Mouse (Mus musculus) heart, adult 18-20 months (tissue): ENCODE data around the gene Abhd17c. TPM values are rescaled to one million over a fixed set of nuclear protein-coding genes. Genes with fewer than 3 reads are reported as not detected.
"Not testable (repeated sequence)": the region's sequence is repeated elsewhere in the genome, so short reads cannot be mapped to it uniquely, and the experiment has no call there.

Experiments used
- DNase-seq, 2 experiments: peaks; one replicate each; pipeline ENCODE4 v3.0.0; 2021 to 2022; ENCODE audit warnings: mixed read lengths in 1 of 2
- long read RNA-seq, 2 experiments: library from polyadenylated mRNA; stranded (forward); transcript quantifications; one replicate each; pipeline ENCODE4 v2.0.0; 2021
- total RNA-seq, 2 experiments: library from RNA; stranded (reverse); gene quantifications; 2 replicates each; pipeline ENCODE4 v1.2.3; 2021

Gene Abhd17c
- total RNA-seq, result 10 to 100 TPM; 29.8 to 35.7 TPM
- long read RNA-seq, experiment 1, transcript Abhd17c-201 (3 exons, 2,238 nt), result major isoform, 59 of 67 reads
- long read RNA-seq, experiment 1, partial matches to known transcripts, result 5 of 67 reads
- long read RNA-seq, experiment 1, other reads (novel, unspliced or antisense), result 3 of 67 reads
- long read RNA-seq, experiment 2, transcript Abhd17c-201 (3 exons, 2,238 nt), result major isoform, 23 of 25 reads
- long read RNA-seq, experiment 2, partial matches to known transcripts, result 0 of 25 reads
- long read RNA-seq, experiment 2, other reads (novel, unspliced or antisense), result 2 of 25 reads

DNA sequence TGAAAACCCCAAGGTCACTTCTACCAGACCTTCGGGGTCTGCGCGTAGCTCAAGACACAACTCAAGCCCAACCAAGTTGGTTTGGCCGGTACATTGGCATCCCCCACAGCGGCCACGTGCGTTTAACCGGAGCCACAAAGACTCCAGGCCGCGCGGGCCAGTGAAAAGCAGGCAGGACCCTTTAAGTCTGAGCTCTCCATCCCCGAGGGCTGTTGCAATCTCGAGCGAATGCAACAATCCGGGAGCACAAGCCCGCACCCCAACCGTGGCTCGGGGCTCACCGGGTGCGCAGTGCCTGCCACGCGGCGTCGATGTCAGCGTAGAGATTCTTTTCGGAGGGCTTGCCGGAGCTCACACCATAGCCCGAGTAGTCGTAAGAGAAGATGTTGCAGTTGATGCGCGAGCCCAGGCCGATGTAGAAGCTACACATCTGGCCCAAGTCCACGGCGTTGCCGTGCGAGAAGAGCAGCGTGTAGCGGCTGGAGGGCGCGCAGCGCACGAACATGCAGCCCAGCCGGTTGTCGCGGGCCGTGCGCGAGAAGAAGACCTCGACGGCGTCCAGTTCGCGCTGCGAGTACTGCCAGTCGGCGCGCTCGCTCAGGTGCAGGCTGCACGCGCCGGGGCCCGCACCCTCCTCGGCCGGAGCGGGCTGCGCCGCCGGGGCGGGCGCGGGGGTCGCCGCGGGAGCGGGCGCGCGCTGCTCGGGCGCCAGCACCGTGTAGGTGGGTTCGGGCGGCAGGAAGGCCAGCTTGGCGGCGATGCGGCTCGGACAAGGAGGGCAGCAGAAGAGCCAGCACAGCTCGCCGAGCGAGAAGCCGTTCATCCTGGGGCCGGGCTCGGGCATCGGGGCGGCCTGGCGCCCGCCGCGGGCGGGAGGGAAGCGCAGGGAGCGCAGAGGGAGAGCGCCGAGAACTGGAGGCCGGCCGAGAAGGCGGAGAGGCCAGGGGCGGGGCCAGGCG lies at the start of gene Abhd17c:
Abhd17c (minus strand) TSS at position 893 of the 959 bp plus-strand sequence.
- DNase-seq, result peak; percentile 41 to 62

GRCm38 (mm10) chr7:84197208-84197860 lies 45.6 kb upstream of the Abhd17c start:
- no peak for DNase-seq

DNA sequence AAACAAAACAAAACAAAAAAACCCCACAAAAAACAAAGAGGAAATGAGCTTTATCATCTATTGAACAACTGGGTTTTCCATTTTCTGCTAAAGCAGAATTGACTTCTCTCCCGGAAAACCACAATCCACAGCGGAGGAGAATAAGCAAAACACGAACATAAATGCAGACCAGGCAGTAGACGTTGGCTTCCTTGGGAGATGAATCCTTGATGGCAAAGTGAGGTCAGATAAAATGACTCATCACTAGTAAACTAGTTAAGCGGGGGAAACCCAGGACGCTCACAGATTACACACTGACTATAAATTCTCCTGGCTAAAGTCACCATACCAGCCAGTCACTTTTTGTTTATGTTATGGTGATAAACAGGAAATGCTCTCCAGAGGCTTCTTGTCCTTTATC lies 44.5 kb upstream of the Abhd17c start:
- DNase-seq, result no peak

GRCm38 (mm10) chr7:84192256-84192655 lies 40.6 kb upstream of the Abhd17c start:
- DNase-seq, result no peak

GRCm38 (mm10) chr7:84191476-84191875 lies 39.8 kb upstream of the Abhd17c start:
- no peak for DNase-seq

- no peak for DNase-seq
These were observed 36.5 kb upstream of the Abhd17c start for GRCm38 (mm10) chr7:84188196-84188595.

DNA sequence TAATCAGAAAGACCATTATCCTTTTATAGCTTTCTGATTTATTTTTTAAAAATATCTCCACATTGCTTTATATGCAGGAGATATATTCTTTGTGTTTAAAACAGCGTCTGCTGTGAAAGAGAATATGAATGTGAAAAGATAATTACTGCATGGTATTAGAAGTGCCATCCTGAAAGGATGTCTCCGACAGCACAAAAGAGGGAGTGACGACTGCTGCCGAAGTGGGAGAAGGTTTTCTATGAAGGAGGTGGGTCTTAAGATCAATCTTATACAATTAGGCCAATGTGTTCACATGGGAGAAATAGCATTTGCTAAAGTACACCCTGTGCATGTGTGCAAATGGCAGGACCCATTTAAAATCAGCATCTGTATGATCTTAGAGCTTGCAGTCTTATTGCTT lies 33.5 kb upstream of the Abhd17c start:
- DNase-seq, result no peak

DNA sequence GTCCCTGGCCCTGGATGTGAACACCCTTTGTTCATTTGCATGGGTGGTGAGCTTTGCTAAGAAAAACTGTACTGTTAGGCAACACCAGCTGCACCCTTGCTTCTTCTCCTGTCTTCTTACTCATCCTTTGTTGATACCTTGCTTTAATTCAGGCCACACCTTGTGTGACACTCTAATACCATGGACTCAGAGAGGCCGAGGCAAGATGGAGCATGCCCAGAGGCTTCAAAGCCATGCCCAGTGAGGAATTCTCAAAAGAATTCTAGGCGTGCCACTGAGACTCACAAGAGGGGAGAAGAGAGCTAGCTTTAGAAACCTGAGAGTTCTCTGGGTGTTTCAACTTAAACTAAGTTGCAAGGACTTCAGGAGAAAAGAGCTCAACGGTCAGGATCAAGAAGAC lies 33.0 kb upstream of the Abhd17c start:
- no peak for DNase-seq

GRCm38 (mm10) chr7:84178809-84179208 lies 27.1 kb upstream of the Abhd17c start:
- DNase-seq, result not testable (repeated sequence)

DNA sequence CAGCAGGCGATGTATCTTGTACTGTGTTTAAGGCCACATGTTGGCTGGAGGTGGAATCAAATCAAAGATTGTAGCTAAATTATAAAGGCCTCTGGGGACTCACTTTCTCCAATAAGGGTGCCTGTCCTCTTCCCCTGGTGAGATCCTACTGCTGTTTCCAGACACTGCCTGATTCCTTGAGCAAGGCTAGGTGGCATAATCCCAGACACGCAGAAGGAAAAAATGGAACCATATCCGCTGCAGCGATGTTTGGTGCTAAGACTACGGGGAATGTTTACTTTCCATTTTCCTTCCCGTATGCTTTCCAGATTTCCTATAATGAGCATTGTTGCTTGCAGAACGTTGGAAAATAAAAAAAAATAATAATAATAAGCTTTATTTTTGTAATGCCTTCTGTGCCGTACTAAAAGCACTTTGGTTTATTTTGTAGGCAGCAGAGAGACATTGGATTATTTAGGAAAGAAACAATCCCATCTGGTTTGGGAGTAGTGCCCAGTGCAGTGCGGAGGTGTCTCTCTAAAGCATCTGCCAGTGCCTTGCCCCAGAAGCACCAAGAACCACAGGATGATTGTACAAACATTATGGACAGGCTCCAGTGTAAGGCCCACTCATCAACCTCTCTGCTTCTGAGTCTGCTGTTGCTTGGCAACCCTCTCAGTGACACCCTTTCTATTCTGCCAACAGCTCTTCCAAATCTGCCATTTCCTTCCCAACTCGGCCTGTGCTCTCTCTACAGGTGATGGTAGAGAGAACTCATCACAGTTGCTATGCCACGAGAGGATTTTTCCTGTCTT lies 23.2 kb upstream of the Abhd17c start:
- no peak for DNase-seq

DNA sequence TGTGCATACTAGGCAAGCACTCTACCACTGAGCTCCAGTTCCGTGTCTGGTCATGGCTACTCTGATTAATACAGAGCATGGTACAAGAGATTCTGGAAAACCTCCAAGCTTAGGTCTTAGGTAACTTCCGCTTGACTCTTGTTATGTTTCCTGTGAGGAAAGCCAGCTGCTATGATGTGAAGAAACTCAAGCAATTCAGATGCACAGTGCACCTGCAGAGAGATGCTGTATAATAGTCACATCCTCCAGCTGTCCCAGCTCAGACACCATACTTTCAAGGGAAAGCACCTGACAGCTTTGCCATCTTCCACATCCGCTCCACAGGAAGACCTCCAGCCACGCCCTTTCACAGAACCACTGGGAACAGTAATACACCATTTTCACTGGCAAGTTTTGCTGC lies 21.7 kb upstream of the Abhd17c start:
- no peak for DNase-seq

DNA sequence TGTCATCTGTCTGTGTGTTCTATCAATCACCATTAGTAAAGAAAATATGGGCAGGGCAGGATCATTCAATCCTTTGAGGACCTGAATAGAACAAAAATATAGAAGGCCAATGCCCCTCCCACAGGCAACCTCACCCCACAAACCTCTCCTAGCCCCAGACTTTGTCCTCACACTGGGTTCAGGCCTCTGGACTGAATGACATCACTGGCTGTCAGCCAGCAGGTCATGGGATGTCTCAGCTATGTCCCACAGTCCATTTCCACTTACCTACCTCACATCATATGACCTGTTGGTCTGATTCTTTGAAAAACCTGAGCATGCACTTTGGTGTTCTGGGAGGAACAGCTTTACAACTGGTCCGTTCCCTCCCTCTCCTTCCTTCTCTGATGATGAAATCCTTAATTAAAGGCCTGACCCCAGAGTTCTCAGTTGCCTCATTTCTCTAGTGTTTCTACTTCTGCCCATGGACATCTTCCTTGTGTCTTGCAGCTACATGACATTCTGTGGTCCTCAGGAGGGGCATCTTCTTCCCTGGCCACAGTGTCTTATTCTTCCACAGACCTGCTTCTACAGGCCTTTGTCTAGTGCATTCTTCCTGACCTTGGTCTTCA lies 19.6 kb upstream of the Abhd17c start:
- DNase-seq, result no peak

GRCm38 (mm10) chr7:84168355-84168754 lies 16.7 kb upstream of the Abhd17c start:
- no peak for DNase-seq

DNA sequence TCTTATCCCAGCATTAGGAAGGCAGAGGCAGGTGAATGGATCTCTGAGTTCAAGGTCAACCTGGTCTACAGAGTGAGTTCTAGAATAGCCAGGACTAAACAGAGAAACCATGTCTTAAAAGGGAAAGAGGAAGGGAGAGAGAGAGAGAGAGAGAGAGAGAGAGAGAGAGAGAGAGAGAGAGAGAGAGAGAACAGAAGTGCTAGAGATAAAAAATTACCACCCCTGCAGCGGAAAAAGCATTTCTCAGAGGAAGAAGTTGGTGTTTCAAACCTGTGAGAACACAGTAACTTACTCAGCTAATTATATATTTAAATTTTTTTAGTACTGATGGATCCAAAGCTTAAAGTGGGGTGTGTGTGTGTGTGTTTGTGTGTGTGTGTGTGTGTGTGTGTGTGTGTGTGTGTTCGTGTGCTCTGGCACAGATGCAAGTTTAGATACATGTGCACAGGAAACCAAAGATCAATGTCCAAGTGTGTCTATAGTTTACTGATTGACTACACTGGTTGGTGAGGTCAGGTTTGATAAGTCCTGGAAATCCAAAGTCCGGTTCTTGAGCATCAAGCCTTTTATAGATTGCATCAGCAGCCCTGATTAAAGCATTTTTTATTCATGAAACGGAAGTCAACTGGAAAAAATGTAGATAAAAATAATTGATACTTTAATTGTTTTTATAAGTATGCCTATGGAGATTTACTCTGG lies 15.2 kb upstream of the Abhd17c start:
- no peak for DNase-seq

- no peak for DNase-seq
These were observed 14.3 kb upstream of the Abhd17c start for GRCm38 (mm10) chr7:84166007-84166406.

- no peak for DNase-seq
These were observed 13.6 kb upstream of the Abhd17c start for GRCm38 (mm10) chr7:84165288-84165687.

- DNase-seq, result no peak
These were observed 13.2 kb upstream of the Abhd17c start for GRCm38 (mm10) chr7:84164880-84165279.

DNA sequence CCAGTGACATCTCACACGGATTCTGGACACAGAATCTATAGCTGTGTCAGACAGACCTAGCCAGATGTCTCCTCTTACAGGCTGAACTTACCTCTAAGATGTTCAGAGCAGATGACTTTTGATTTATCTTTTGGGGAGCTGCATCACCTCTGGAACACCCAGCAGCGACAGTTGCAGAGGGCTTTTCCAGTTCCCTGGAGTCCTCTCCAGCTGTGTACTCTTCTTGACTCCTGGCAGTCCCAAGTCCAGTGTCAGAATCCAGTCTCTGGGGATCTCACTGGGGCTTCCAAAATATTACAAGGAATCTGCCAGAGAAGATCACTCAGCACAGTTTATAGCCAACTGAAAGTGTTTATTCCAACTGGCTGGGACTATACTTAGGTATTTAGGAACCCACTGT lies 12.7 kb upstream of the Abhd17c start:
- no peak for DNase-seq

DNA sequence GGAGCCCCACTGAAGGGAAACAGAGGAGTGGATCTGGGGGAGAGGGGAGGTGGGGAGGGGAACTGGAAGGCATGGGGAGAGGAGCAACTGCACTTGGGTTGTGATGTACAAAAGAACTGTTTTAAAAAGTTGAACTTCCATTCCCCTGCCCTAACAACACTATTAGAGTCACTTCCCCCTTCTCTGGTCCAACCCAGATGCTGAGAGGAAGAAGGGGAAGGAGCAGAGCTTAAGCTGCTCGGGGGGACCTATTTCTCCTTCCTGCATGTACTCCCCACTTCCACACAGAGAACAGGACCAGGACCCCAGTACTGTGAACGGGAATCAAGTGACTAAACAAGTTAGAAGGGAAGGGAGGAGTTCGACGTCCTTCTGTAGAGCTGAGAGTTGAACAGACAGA lies 11.9 kb upstream of the Abhd17c start:
- DNase-seq, result no peak

GRCm38 (mm10) chr7:84159414-84159813 lies 7.7 kb upstream of the Abhd17c start:
- no peak for DNase-seq

GRCm38 (mm10) chr7:84153821-84154220 lies 2.1 kb upstream of the Abhd17c start:
- DNase-seq, result no peak
